Mouse (Mus musculus) liver, embryonic 14.5 days (tissue): Measurements from ENCODE around the gene Snrnp25. TPM values are rescaled to one million over a fixed set of nuclear protein-coding genes. Genes with fewer than 3 reads are reported as not detected.
A peak's percentile ranks its signal among the peaks of the same experiment; 100 is the strongest.

Source experiments
- ATAC-seq: fragments of 200-750 bp; cut with Nextera tagmentation; 2 replicates; pipeline ENCODE4 v1.8.0; 2017; ENCODE audit warnings: moderate number of reproducible peaks, mild to moderate bottlenecking, moderate library complexity; ENCODE audit not compliant: insufficient read depth
- DNase-seq, 3 experiments: peaks; one replicate each; pipeline ENCODE4 v3.0.0-alpha.2; 2012 to 2013; ENCODE audit warnings: low read depth in 3 of 3, low spot score in 3 of 3
- H3K27ac ChIP-seq: fragments of 300-500 bp; sonication (generic); 2 replicates; pipeline ENCODE4 v1.5.1; 2014; ENCODE audit warnings: moderate library complexity, mild to moderate bottlenecking, control low read depth, inconsistent platforms
- H3K27me3 ChIP-seq: fragments of 300-500 bp; sonication (generic); 2 replicates; pipeline ENCODE4 v1.6.1; 2014; ENCODE audit warnings: mild to moderate bottlenecking, low read length, moderate library complexity; ENCODE audit not compliant: control insufficient read depth, insufficient read depth
- H3K36me3 ChIP-seq: fragments of 300-500 bp; sonication (generic); replicated peaks from 2 replicates; pipeline ENCODE4 v1.6.1; 2014; ENCODE audit warnings: low read depth; ENCODE audit not compliant: control insufficient read depth, insufficient read depth
- H3K4me1 ChIP-seq, 2 experiments: fragments of 200-500 bp in 1 of 2; fragments of 300-500 bp in 1 of 2; sonication (generic) in 1 of 2; replicated peaks; 2 replicates each; pipeline ENCODE4 v1.6.1; 2012 to 2014; ENCODE audit warnings: antibody characterized with exemption in 1 of 2, inconsistent platforms in 1 of 2, low read length in 1 of 2; ENCODE audit not compliant: control insufficient read depth in 2 of 2, insufficient read depth in 2 of 2
- H3K4me2 ChIP-seq: fragments of 300-500 bp; sonication (generic); 2 replicates; pipeline ENCODE4 v1.6.1; 2014; ENCODE audit warnings: low read depth, mild to moderate bottlenecking, control low read depth, moderate library complexity
- H3K4me3 ChIP-seq, 2 experiments: fragments of 200-500 bp in 1 of 2; fragments of 300-500 bp in 1 of 2; sonication (generic) in 1 of 2; 2 replicates each; pipeline ENCODE4 v1.5.1; 2012 to 2014; ENCODE audit warnings: low read depth in 2 of 2, low read length in 2 of 2, mild to moderate bottlenecking in 2 of 2, control low read depth in 1 of 2, inconsistent platforms in 1 of 2, moderate library complexity in 1 of 2; ENCODE audit not compliant: insufficient read depth in 1 of 2
- H3K9ac ChIP-seq: fragments of 300-500 bp; sonication (generic); replicated peaks from 2 replicates; pipeline ENCODE4 v1.6.1; 2014; ENCODE audit warnings: mild to moderate bottlenecking, control low read depth, moderate library complexity
- H3K9me3 ChIP-seq: fragments of 300-500 bp; sonication (generic); 2 replicates; pipeline ENCODE4 v1.6.1; 2016; ENCODE audit warnings: low read length, mixed read lengths; ENCODE audit not compliant: control insufficient read depth
- CTCF ChIP-seq: IDR thresholded peaks from 2 replicates; pipeline ENCODE4 v1.5.1; 2016; ENCODE audit warnings: antibody characterized with exemption, low read depth, control low read depth
- EP300 ChIP-seq: IDR thresholded peaks from 2 replicates; pipeline ENCODE4 v1.6.1; 2016; ENCODE audit warnings: antibody characterized with exemption, low read depth
- WGBS: fragments of 180-500 bp; shearing (Covaris S2); extraction: QIAGEN DNeasy Blood & Tissue Kit; methylation state at CpG from one replicate; pipeline ENCODE4 v1.1.7; 2014; ENCODE audit not compliant: insufficient replicate concordance; 5-methylcytosine and 5-hydroxymethylcytosine counted together
- polyA plus RNA-seq, 2 experiments: library from polyadenylated mRNA; depleted of rRNA in 1 of 2; stranded (reverse) in 1 of 2; unstranded in 1 of 2; fragments of >200 nt; fragmentation: Nextera tagmentation in 1 of 2; extraction: Ambion mirVana in 1 of 2; gene quantifications; 2 replicates each; pipeline versions ENCODE4 v1.2.1 to v1.2.3; 2012 to 2014

Snrnp25 gene
- polyA plus RNA-seq, 2 experiments = 67.9 to 93.1 TPM

DNA sequence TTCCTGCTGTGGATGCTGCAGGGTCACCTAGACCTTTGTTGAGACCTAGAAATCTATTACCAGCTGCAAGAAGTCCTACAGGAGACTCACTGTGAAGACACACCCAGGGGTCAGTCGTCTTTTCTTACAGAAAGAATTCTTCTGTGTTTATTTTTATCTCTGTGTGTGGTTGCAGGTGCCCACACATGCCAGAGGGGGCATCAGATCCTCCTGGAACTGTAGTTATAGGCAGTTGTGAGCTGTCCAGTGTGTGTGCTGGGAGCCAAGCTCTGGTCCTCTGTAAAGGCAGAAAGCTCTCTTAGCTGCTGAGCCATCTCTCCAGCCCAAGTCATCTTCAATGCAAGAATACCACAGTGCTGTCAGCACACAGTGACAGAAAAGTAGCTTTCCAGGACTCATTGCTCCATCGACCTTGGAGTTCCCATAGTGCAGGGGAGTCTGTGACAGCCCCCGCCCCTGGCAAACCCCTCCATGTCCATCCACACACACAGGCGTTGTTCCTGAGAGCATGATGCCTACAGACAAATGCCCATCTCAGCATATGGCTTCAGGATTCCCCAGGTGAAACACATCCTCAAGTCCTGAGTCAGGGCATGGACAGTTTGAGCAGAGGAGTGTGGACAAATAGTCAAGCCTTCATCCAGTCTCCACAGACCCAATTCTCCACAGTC lies 18.2 kb downstream of the Snrnp25 start:
- Histone ChIP-seq H3K36me3 (peaks cover 3% of the 10 kb centered on the region; the same call in 1 of the 2 replicates), H3K4me3 (no peak overlapping the region), H3K9ac (no peak overlapping the region), H3K4me1 (peaks cover 15 to 28% of the 10 kb centered on the region in 2 experiments), H3K27ac (no peak overlapping the region), H3K4me2 (no peak overlapping the region), H3K27me3 (peaks cover 67% of the 10 kb centered on the region), H3K9me3 (no peaks in the 10 kb centered on the region)
- DNase-seq (no peak), ATAC-seq (no peak)
- TF ChIP-seq EP300 = no peak
- TF ChIP-seq CTCF = peak; percentile 23; the same call in 1 of the 2 replicates
- 54% methylated on average over 4 of the region's 4 CpGs for WGBS

DNA sequence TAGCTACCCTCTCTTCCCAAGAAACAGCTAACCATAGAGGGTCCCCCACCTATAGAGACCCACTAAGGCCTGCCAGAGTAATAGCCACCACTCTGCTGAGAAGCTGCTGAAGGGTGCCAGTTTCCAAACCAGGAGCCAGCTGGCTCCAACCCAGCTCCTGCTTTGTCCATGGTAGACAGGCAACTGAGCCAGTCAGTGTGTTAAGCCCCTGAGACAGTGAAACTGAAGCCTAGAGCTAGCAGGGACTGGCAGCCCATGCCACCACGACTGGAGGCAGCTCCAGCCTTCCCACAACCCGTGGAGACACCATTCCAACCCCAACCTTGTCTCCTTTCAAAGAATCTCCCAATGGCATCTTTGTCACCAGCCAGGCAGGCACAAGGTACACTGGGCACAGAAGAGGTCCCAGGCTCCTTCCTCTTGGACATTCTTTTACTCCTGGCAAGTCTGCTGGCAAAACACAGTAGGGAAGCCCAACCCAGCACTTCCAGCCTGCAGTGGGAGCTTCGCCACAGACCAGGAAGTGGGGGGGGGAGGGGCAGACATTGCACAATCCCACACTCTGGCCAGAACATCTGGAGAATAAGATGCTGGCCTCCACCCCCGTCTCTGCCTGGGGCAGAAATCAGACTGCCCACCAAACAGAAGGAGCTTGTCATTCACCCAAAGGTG lies 19.4 kb downstream of the Snrnp25 start:
- WGBS = 8% methylated on average over 4 of the region's 4 CpGs
- Histone ChIP-seq H3K9ac (no peak overlapping the region), H3K27me3 (peaks cover 57% of the 10 kb centered on the region), H3K4me1 (peaks cover 15 to 28% of the 10 kb centered on the region in 2 experiments), H3K27ac (no peak overlapping the region), H3K36me3 (peaks cover 3% of the 10 kb centered on the region; the same call in 1 of the 2 replicates), H3K4me2 (no peak overlapping the region), H3K4me3 (no peak overlapping the region), H3K9me3 (no peaks in the 10 kb centered on the region)
- DNase-seq = no peak
- TF ChIP-seq EP300 (no peak), CTCF (no peak)
- no peak for ATAC-seq

DNA sequence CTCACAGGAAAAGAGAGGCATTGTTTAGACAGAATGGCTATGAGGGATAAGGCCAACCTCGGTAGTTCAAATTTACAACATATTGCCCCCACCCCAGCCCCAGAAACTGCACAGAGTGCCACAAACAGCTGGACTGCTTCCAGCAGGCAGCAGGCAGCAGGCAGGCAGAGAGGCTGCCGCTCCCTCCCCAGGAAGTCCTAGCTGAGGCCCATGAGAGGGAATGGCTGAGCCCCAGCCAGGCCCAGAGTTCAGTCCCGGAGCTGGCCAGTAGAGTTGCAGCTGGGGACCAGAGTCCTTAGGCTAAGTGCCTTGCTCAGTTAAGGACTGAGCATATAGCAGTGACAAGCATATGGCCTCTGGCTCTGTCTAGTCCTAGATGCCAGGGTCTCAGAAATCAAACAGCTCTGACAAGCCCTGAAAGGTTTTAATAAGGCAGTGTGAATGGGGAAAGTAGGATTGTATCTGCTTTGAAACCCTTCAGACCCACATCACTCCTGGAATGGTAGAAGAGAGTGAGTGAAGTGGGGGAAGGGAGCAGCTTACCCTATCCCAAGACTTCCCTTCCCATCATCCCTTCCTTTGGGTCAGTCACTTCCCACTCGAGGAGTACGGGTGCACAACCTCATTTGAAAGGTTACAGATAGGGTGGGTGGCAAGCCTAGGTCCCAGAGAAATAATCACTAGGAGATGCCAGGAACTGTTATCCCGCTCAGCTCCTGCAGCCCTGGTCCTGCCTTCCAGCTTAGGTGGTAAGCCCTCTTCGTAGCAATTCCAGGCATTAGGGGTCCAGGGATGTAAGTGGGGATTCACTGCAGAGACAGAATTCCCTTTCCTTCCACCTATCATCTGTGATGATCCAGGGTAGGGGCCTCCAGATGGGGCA lies 20.2 kb downstream of the Snrnp25 start:
- WGBS = 50% methylated on average over 7 of the region's 7 CpGs

DNA sequence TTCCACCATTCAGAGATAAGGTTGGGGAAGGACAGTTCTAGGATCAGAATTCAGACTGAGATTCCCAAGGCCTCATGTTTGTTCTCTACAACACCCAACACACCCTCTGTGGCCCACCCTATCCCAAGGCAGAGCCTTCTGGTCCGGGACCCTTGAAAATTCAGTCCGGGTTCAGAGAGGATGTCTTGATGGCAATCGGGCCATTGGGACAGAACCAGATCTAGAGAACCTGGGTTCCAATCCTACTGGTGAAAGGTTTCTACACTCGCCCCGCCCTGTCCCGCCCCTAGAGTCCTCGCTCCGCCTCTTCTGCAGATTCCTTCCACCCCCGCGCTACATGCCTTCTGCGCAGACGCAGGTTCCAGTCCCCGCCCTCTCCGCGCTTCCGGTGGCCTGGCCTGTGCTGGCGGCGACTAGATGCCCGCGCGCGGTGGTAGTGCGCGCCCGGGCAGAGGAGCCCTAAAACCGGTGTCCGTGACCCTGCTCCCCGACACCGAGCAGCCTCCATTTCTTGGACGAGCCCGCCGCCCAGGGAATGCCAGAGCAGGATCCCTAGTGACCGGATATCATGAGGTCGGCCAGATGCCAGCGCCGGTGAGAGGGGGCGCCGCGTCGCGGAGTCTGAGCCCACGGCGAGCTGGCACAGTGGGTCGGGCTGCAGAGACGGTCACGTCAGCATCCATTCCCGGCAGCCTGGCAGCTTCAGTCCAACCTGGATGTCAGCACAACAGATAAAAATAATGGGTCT lies 21.1 kb downstream of the Snrnp25 start, which contains the start of gene Mpg:
Gene Mpg, plus strand, starts transcription at position 382 of the 748 bp plus-strand sequence.
- Histone ChIP-seq H3K36me3 (peaks cover 19% of the 10 kb centered on the region), H3K4me1 (peaks cover 15 to 28% of the 10 kb centered on the region in 2 experiments), H3K4me3 (peak within 1 kb of the TSS; percentile 71 to 90), H3K9ac (peak within 1 kb of the TSS; percentile 93), H3K4me2 (peak within 1 kb of the TSS; percentile 95), H3K27ac (peak within 1 kb of the TSS; percentile 34), H3K9me3 (no peaks in the 10 kb centered on the region), H3K27me3 (peaks cover 40% of the 10 kb centered on the region)
- 2% methylated on average over 47 of the region's 47 CpGs for WGBS
- ATAC-seq (peak; percentile 87), DNase-seq (peak; percentile 80 to 84 (median 80))
- TF ChIP-seq CTCF (no peak), EP300 (no peak)

More for the DNA sequence above, 20.2 kb downstream of the Snrnp25 start:
- Histone ChIP-seq H3K9ac (no peak overlapping the region), H3K4me1 (peaks cover 15 to 28% of the 10 kb centered on the region in 2 experiments), H3K36me3 (peaks cover 11% of the 10 kb centered on the region), H3K4me2 (peak overlapping the region; percentile 95; the same call in 1 of the 2 replicates), H3K4me3 (peak overlapping the region in 1 of 2 experiments; percentile 90; a peak in 1 of 4 replicates), H3K27ac (no peak overlapping the region; the same call in 1 of the 2 replicates), H3K9me3 (no peaks in the 10 kb centered on the region), H3K27me3 (peaks cover 48% of the 10 kb centered on the region)
- ATAC-seq (no peak), DNase-seq (no peak)
- TF ChIP-seq CTCF (no peak), EP300 (no peak)
